Mouse (Mus musculus) cortical plate, adult 2 months (tissue): Measurements from ENCODE around the gene Mical1.

Source experiments
- CTCF ChIP-seq: fragments of 200-500 bp; IDR thresholded peaks from 2 replicates; pipeline ENCODE4 v1.5.1; 2011; ENCODE audit warnings: mild to moderate bottlenecking, control low read depth, low read length; ENCODE audit not compliant: insufficient read depth; ENCODE audit errors: extremely low read depth
- POLR2A ChIP-seq: fragments of 200-500 bp; IDR thresholded peaks from 2 replicates; pipeline ENCODE4 v1.6.1; 2011; ENCODE audit warnings: mild to moderate bottlenecking, low read length, control low read depth; ENCODE audit not compliant: insufficient read depth; ENCODE audit errors: extremely low read depth

DNA sequence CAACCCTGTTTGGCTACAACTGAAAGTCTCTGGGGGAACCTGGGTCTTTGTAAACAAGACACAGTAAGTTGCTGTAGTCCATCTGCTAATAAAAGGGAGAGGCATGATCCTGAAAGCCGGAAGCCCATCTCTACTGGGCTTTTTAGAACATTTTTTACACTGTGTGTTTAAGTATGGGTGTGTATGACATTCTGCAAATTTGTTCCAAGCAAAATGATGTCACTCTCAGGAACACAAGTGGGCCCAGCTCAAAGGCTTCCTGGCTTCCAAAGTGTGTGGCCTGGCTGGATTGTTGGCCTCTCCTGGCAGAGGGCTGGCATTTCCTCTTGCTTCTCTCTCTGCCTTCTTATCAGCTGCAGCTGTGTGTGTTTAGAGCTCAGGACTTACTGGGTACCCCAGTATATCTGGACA lies 1.1 kb upstream of the Mical1 start:
- TF ChIP-seq POLR2A (no peak), CTCF (no peak)
